Mouse (Mus musculus): ENCODE data around the gene Pex11b. TPM values are rescaled to one million over a fixed set of nuclear protein-coding genes. Genes with fewer than 3 reads are reported as not detected.
"Not testable (repeated sequence)": the region's sequence is repeated elsewhere in the genome, so short reads cannot be mapped to it uniquely, and the experiment has no call there.

The Pex11b gene
- polyA plus RNA-seq, 1 experiment, result 0.24 TPM

DNA sequence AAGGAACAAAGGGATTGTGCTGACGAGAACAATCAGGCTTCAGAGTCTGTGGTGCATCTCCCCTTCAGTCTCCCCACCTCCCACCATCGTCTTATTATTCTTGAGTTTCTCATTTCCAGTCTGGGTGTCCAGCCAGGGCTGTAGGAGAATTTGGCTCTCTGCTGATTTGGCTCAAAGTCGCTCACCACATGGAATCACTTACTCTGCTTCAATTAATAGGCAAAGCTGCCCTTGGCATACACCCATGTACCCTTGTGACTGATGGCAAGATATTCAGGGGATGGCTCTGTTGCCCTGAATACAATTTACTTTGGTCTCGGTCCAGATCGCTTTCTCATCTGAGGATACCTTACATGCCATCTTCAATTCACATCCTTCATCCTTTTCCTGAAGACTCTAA, 31.9 kb upstream of the Pex11b start:
- TF ChIP-seq GATA1 (IDR thresholded peaks at IDR 0.05; ENCODE audit: low read length), result no peak
- TF ChIP-seq TAL1 (IDR thresholded peaks at IDR 0.05; ENCODE audit: low read length), result no peak

GRCm38 (mm10) chr3:96606007-96606406, 29.2 kb upstream of the Pex11b start:
- not testable (repeated sequence) for H3K4me3 ChIP-seq (replicated peaks); H3K9me3 ChIP-seq (ENCODE audit: control insufficient read depth, low read length); H3K4me1 ChIP-seq (ENCODE audit: control insufficient read depth); H3K36me3 ChIP-seq (ENCODE audit: control insufficient read depth)
- H3K27me3 ChIP-seq (ENCODE audit: control insufficient read depth), result peaks cover 29% of the 10 kb centered on the region

More for the DNA sequence above, 31.9 kb upstream of the Pex11b start:
- Histone ChIP-seq H3K9me3 (ENCODE audit: control insufficient read depth, low read length) (peaks cover 6% of the 10 kb centered on the region; the same call in 1 of the 2 replicates), H3K36me3 (ENCODE audit: control insufficient read depth) (no peaks in the 10 kb centered on the region), H3K4me3 (replicated peaks) (no peak overlapping the region), H3K4me1 (ENCODE audit: control insufficient read depth) (peaks cover 9% of the 10 kb centered on the region), H3K27me3 (ENCODE audit: control insufficient read depth) (peaks cover 56% of the 10 kb centered on the region)

- peaks cover 23% of the 10 kb centered on the region for H3K27me3 ChIP-seq (ENCODE audit: control insufficient read depth)
- TF ChIP-seq GATA1 (IDR thresholded peaks at IDR 0.05; ENCODE audit: low read length), result no peak
Measured at GRCm38 (mm10) chr3:96606618-96607017, 28.6 kb upstream of the Pex11b start.

GRCm38 (mm10) chr3:96617941-96618340, 17.2 kb upstream of the Pex11b start:
- Histone ChIP-seq H3K9me3 (ENCODE audit: control insufficient read depth, low read length) (no peaks in the 10 kb centered on the region), H3K27me3 (ENCODE audit: control insufficient read depth) (no peaks in the 10 kb centered on the region), H3K4me3 (replicated peaks) (no peak overlapping the region), H3K36me3 (ENCODE audit: control insufficient read depth) (peaks cover 12% of the 10 kb centered on the region), H3K4me1 (ENCODE audit: control insufficient read depth) (peaks cover 2% of the 10 kb centered on the region; the same call in 1 of the 2 replicates)
- TF ChIP-seq GATA1 (IDR thresholded peaks at IDR 0.05; ENCODE audit: low read length) (no peak), TAL1 (IDR thresholded peaks at IDR 0.05; ENCODE audit: low read length) (no peak)

More at GRCm38 (mm10) chr3:96606618-96607017, 28.6 kb upstream of the Pex11b start:
- Histone ChIP-seq H3K36me3 (ENCODE audit: control insufficient read depth) (no peaks in the 10 kb centered on the region), H3K4me1 (ENCODE audit: control insufficient read depth) (no peaks in the 10 kb centered on the region), H3K4me3 (replicated peaks) (no peak overlapping the region), H3K9me3 (ENCODE audit: control insufficient read depth, low read length) (no peaks in the 10 kb centered on the region)

DNA sequence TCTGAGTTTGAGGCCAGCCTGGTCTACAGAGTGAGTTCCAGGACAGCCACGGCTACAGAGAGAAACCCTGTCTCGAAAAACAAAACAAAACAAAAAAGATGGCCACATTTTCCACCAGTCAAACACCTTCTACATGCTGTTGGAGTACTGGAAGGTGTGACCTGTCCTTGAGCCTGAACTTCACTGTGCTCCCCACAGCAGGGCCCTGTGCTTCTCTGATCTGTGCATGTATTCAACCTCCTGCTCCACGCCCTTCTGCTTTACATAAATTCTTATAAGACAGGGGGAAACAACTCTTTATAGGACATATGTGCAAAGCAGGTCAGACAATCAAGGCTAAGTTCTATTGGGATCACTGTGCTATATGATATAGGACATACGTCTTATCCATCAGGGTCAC, 12.0 kb upstream of the Pex11b start:
- no peak for TF ChIP-seq TAL1 (IDR thresholded peaks at IDR 0.05; ENCODE audit: low read length)
- no peak for TF ChIP-seq GATA1 (IDR thresholded peaks at IDR 0.05; ENCODE audit: low read length)
- no peaks in the 10 kb centered on the region for H3K4me1 ChIP-seq (ENCODE audit: control insufficient read depth)
- H3K9me3 ChIP-seq (ENCODE audit: control insufficient read depth, low read length), result no peaks in the 10 kb centered on the region
- H3K27me3 ChIP-seq (ENCODE audit: control insufficient read depth), result no peaks in the 10 kb centered on the region
- H3K4me3 ChIP-seq (replicated peaks), result no peak overlapping the region
- H3K36me3 ChIP-seq (ENCODE audit: control insufficient read depth), result peaks cover 26% of the 10 kb centered on the region

DNA sequence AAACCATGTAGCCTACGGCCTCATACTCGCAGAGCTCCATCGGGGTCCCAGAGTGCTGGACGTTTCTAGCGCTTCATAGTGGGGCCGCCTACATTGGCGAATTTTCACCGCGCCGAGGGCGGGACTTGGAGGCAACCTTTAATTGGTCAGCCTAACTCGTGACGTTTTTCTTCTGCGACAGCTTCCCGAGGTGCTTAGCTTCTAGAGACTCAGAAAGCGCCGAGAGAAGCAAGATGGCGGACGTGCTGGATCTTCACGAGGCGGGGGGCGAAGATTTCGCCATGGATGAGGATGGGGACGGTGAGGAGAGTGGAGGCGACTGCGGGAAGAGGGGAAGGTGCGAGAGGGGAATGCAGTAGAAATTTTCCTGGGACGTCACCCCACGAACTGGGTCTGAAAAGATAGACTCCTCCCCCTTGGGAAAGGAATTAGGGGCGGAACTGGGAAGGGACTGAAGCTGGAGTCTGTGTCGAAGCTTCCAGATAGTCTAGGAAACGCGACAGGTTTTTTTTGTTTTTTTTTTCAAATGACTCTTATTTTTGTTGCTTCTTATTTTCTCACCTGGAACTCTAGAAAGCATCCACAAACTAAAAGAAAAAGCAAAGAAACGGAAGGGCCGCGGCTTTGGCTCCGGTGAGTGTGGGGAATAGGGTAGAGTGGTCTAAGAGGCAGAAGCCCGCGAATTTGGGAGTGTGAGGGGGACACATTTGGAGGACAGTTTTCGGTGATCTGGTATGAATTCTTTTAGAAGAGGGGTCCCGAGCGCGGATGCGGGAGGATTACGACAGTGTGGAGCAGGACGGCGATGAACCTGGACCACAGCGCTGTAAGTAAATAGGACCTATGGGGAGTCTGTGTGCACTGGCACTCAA, 5.2 kb upstream of the Pex11b start, which contains the start of gene Rbm8a:
Gene Rbm8a, plus strand, starts transcription at position 205 of the 872 bp plus-strand sequence.
- TF ChIP-seq TAL1 (IDR thresholded peaks at IDR 0.05; ENCODE audit: low read length) (no peak), GATA1 (IDR thresholded peaks at IDR 0.05; ENCODE audit: low read length) (no peak)
- Histone ChIP-seq H3K4me1 (ENCODE audit: control insufficient read depth) (peaks cover 36% of the 10 kb centered on the region), H3K4me3 (replicated peaks) (peak within 1 kb of the TSS; percentile 93), H3K27me3 (ENCODE audit: control insufficient read depth) (no peaks in the 10 kb centered on the region), H3K36me3 (ENCODE audit: control insufficient read depth) (peaks cover 33% of the 10 kb centered on the region), H3K9me3 (ENCODE audit: control insufficient read depth, low read length) (no peaks in the 10 kb centered on the region)

DNA sequence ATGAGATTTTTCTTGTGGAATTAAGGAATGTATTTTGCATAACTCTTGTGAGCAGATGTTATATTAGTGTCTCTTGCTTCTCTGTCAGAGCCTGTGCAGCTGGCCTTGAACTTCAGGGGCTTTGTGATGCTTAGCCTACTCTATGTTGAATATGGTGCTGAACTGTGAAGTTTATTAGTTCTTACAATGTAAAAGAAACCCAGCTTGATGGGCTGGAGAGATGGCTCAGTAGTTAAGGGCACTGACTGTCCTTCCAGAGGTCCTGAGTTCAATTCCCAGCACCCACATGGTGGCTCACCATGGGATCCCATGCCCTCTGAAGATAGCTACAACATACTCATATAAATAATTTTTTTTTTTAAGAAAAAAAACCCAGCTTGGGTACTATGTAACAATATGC, 3.1 kb upstream of the Pex11b start:
- H3K9me3 ChIP-seq (ENCODE audit: control insufficient read depth, low read length), result no peaks in the 10 kb centered on the region
- no peak overlapping the region for H3K4me3 ChIP-seq (replicated peaks)
- peaks cover 38% of the 10 kb centered on the region for H3K36me3 ChIP-seq (ENCODE audit: control insufficient read depth)
- TF ChIP-seq GATA1 (IDR thresholded peaks at IDR 0.05; ENCODE audit: low read length) (no peak), TAL1 (IDR thresholded peaks at IDR 0.05; ENCODE audit: low read length) (no peak)
- H3K4me1 ChIP-seq (ENCODE audit: control insufficient read depth), result peaks cover 57% of the 10 kb centered on the region
- H3K27me3 ChIP-seq (ENCODE audit: control insufficient read depth), result no peaks in the 10 kb centered on the region

GRCm38 (mm10) chr3:96634015-96634414, 1.2 kb upstream of the Pex11b start:
- peaks cover 52% of the 10 kb centered on the region for H3K36me3 ChIP-seq (ENCODE audit: control insufficient read depth)
- no peaks in the 10 kb centered on the region for H3K27me3 ChIP-seq (ENCODE audit: control insufficient read depth)
- TF ChIP-seq GATA1 (IDR thresholded peaks at IDR 0.05; ENCODE audit: low read length) (no peak), TAL1 (IDR thresholded peaks at IDR 0.05; ENCODE audit: low read length) (no peak)
- no peak overlapping the region for H3K4me3 ChIP-seq (replicated peaks)
- no peaks in the 10 kb centered on the region for H3K9me3 ChIP-seq (ENCODE audit: control insufficient read depth, low read length)
- peaks cover 55% of the 10 kb centered on the region for H3K4me1 ChIP-seq (ENCODE audit: control insufficient read depth)

DNA sequence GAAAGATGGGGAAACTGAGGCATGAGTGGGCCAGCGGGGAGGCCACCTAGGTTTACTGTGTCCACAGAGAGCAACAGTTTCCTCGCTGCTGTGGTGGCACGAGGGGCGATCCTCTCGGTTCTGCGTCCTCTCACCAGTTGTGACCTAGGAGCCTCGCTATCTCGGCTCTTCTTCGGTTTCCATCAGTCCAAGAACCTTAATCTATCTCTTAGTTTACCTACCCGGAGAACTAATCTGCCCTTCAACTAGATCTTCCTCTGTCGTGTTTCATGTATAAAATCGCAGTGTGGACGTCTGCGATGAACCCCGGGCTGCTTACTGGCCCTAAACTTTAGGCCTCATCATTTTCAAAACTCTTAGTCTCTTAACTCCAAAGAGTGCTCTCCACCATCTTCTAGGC, 730 bp downstream of the Pex11b start:
- peak overlapping the region; percentile 83 for H3K4me3 ChIP-seq (replicated peaks)
- H3K9me3 ChIP-seq (ENCODE audit: control insufficient read depth, low read length), result no peaks in the 10 kb centered on the region
- H3K36me3 ChIP-seq (ENCODE audit: control insufficient read depth), result peaks cover 57% of the 10 kb centered on the region
- no peaks in the 10 kb centered on the region for H3K27me3 ChIP-seq (ENCODE audit: control insufficient read depth)
- no peak for TF ChIP-seq TAL1 (IDR thresholded peaks at IDR 0.05; ENCODE audit: low read length)
- no peak for TF ChIP-seq GATA1 (IDR thresholded peaks at IDR 0.05; ENCODE audit: low read length)
- peaks cover 47% of the 10 kb centered on the region for H3K4me1 ChIP-seq (ENCODE audit: control insufficient read depth)
